Mouse (Mus musculus): ENCODE results near the gene 2010106E10Rik.

The 2010106E10Rik gene

GRCm38 (mm10) chrX:112494974-112495373 is at the start of gene 2010106E10Rik:
Gene 2010106E10Rik (plus strand): TSS chrX:112495274.
- no peak for DNase-seq (ENCODE audit: low spot score in 2 of 2)

- no peak for DNase-seq (ENCODE audit: low spot score in 2 of 2)
Observed at GRCm38 (mm10) chrX:112505651-112506050, 10.6 kb downstream of the 2010106E10Rik start.

GRCm38 (mm10) chrX:112524755-112525154 is 29.7 kb downstream of the 2010106E10Rik start:
- DNase-seq (ENCODE audit: low spot score in 2 of 2) = no peak

- DNase-seq (ENCODE audit: low spot score in 2 of 2) = no peak
Observed at GRCm38 (mm10) chrX:112543115-112543514, 48.0 kb downstream of the 2010106E10Rik start.

GRCm38 (mm10) chrX:112567716-112568115 is 72.6 kb downstream of the 2010106E10Rik start:
- DNase-seq (ENCODE audit: low spot score in 2 of 2) = no peak

- peak; percentile 20 to 22 for DNase-seq (ENCODE audit: low spot score in 2 of 2)
Observed at GRCm38 (mm10) chrX:112600511-112601305, 105.6 kb downstream of the 2010106E10Rik start, which contains the start of gene Zfp711. Gene Zfp711 (plus strand): TSS chrX:112600526.

- peak in 1 of 2 experiments; percentile 20 for DNase-seq (ENCODE audit: low spot score in 2 of 2)
Observed at GRCm38 (mm10) chrX:112601306-112602120, 106.4 kb downstream of the 2010106E10Rik start.
